Mouse (Mus musculus) cerebellum, postnatal 4 days (tissue): Measurements from ENCODE around the gene Ube2e1.
"Not testable (repeated sequence)": the region's sequence is repeated elsewhere in the genome, so short reads cannot be mapped to it uniquely, and the experiment has no call there.

ENCODE experiments used
- DNase-seq, 2 experiments: peaks; one replicate each; pipeline ENCODE4 v3.0.0; 2022; ENCODE audit warnings: low spot score in 2 of 2, mixed read lengths in 1 of 2

Ube2e1 gene

GRCm38 (mm10) chr14:18326968-18327672, 4.5 kb downstream of the Ube2e1 start:
- DNase-seq: peak; percentile 23 to 40

GRCm38 (mm10) chr14:18317457-18318411, 13.9 kb downstream of the Ube2e1 start:
- no peak for DNase-seq

DNA sequence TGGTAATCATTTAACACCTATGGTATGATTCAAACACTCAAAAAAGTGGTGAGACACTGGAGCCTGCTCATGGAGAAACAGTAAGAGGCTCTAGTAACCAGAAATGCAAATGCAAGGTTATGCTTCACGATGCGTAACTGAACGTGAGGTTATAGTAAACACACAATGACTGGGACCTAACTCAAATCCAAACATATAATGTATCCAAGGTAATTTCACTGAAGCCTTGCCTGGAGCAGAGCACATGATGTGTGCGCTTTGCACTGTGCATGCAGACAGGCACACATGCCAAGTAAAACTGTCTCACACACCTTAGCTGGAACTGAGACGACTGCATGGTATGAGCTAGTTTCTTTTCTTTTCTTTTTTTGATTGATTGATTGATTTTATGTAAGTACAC, 27.5 kb downstream of the Ube2e1 start:
- no peak for DNase-seq

- peak in 1 of 2 experiments; percentile 41 for DNase-seq
These were observed 28.4 kb downstream of the Ube2e1 start for GRCm38 (mm10) chr14:18303262-18303661.

DNA sequence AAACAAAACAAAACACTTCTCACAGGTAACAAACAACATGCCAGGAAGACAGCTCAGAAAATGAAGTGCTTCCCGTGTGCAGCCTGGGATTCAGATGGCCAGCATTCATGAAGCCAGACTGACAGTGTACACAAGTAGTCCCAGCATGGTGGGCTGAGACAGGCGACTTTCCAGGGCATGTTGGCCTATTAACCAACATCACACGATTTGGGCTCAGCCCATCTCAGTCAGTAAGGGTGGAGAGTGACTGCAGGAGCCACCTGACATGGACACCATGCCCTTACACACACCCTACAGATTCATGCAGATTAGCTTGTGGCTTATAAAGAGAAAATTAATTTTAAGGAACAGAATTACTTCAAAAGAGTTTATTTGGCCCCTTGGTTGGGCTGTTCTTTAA, 28.9 kb downstream of the Ube2e1 start:
- DNase-seq: no peak

- no peak for DNase-seq
These were observed 30.1 kb downstream of the Ube2e1 start for GRCm38 (mm10) chr14:18301591-18301990.

- DNase-seq: no peak
These were observed 31.0 kb downstream of the Ube2e1 start for GRCm38 (mm10) chr14:18300676-18301075.

DNA sequence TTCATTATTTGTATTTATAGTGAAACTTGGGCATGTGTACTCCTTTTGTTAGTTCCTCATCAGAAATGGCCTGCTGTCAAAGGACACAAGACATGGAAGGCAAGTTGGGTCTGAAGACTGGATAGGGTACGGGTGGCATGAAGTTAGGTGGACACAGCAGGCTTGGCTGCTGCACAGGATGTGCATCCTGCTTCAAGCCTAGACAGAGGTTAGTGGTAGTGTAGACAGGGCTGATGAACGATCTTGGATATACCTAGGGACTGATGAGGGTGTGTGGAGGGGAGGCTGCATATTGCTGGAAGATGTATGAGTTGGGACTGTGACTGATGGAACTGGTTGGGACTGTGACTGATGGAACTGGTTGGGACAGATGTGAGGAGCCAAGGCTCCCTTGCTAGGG, 32.8 kb downstream of the Ube2e1 start:
- DNase-seq: no peak

GRCm38 (mm10) chr14:18297441-18297840, 34.2 kb downstream of the Ube2e1 start:
- DNase-seq: no peak

- no peak for DNase-seq
These were observed 39.1 kb downstream of the Ube2e1 start for GRCm38 (mm10) chr14:18292578-18292977.

- DNase-seq: no peak
These were observed 39.5 kb downstream of the Ube2e1 start for GRCm38 (mm10) chr14:18292111-18292510.

- no peak for DNase-seq
These were observed 44.3 kb downstream of the Ube2e1 start for GRCm38 (mm10) chr14:18287391-18287790.

DNA sequence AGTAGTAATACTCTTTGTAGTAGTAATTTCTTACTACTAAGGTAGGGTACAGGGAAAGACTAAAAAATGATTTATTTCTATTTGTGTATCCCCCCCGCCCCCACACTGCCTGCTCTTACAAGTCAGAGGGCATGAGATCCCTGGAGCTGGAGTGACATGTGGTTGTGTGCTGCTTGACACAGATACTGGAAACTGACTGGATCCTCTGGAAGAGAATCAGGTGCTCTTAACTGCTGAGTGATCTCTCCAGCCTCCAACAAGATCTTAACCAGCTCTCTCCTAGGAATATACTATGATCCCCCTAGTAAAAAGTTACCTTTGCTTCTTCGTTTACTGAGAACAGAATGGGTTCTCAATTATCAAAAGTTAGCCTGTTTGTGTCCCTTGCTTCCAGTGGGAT, 45.2 kb downstream of the Ube2e1 start:
- no peak for DNase-seq

DNA sequence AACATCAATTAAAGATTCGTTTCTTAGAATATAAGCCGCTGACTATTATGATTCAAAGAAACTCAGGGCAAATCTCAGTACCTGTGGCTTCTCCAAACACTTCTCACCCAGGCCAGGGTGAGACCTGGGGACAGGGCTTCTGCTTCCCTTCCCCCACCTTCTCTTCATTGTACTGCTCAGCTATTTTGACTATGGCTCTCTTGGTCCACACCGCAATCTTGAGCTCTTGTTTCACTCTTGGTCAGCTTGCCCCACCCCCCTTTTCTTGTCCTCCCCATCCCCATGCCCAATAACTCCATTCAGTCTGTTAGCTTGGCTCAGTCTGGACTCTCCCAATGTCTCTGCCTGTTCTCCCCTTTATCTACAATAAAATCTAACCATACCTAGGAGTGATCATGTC, 46.2 kb downstream of the Ube2e1 start:
- DNase-seq: no peak

DNA sequence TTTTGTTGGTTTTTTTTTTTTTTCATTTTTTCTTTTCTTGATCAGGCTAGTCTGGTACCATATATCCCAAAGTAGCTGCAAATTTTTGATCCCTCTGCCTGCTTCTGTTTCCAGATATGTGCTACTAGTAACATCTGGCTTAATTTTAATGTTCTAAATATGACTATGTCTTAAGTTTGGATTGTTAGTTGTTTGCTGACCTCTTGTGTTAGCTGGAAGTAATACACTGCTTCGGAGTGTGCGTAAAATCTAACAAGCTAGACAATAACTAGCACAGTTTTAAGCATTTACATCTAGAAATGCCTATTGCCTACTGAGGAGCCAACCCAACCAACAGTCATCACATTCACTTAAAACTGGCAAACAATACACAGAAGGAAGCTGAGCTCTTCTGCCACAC, 47.1 kb downstream of the Ube2e1 start:
- DNase-seq: no peak

DNA sequence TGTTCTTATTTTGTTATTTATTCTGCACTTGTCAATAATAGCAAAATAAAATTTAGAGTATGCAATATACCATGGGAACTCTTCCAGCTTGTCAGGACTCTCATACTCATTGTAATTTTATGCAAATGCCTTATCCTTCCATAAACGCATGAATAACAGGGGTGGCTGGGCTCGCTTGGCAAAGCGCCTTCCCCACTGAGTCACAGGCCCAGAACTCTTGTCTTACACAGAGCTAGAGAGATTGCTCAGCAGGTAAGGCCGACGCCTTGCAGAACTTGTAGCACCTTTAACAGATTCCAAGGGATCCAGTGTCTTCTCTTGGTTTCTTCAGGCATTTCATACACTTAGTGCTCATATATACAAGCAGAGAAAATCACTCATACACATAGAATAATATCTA, 51.3 kb downstream of the Ube2e1 start:
- no peak for DNase-seq

DNA sequence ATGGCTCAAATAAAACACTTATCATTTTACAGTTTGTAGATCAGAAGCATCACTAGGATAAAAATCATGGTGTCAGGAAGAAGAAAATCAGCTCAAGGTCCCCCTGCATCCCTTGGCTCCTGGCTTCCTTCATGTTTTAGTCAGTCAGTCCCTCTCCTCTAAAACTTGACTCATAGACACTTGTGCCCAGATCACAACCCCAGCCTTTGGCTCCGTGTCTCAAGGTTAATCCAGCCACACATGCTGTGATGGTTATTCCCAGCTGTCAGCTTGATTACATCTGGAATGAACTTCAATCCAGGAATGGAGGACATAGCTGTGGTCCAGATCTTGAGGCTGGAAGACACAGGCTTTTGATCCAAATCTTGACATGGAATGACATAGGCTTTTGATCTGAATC, 57.1 kb downstream of the Ube2e1 start:
- no peak for DNase-seq

GRCm38 (mm10) chr14:18271666-18272065, 60.0 kb downstream of the Ube2e1 start:
- no peak for DNase-seq

GRCm38 (mm10) chr14:18270529-18271441, 60.9 kb downstream of the Ube2e1 start, which contains the start of the genes Nkiras1 and Rpl15:
TSS of gene Nkiras1 (plus strand) at chr14:18271136.
TSS of gene Rpl15 (minus strand) at chr14:18271391.
- DNase-seq: peak; percentile 91 to 97

DNA sequence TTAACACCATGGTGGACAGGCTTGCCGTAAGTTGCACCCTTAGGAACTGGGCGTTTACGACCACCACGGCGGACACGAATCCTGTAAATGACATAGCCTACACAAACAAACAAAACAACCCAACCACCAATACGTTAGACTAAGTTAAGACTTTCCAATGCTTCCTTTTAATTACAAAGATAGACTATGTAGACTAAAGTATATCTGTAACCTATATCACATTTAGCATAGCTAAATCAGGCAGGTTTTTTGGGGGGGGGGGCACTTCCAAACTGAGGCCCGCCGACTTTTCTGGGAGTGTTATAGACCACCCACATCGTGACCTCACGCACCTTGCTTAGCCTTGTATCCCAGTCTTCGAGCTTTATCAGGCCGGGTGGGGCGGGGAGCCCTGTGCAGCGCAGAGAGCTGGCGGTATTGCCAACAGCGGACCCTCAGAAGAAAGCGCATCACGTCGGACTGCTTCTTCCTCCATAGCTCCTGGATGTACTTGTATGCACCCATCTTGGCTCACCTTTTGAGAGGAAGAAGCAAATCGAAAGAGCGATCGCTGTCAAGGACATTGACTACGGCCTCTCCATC, 61.6 kb downstream of the Ube2e1 start:
- not testable (repeated sequence) for DNase-seq

GRCm38 (mm10) chr14:18263427-18263826, 68.2 kb downstream of the Ube2e1 start:
- peak in 1 of 2 experiments; percentile 26 for DNase-seq
